Mouse (Mus musculus): ENCODE data around the gene Dctn3. TPM values are rescaled to one million over a fixed set of nuclear protein-coding genes. Genes with fewer than 3 reads are reported as not detected.

The Dctn3 gene
- polyA plus RNA-seq, 1 experiment from 2014 or later, result 317 TPM

Other genes starting within 250 kb of the Dctn3 start
- gene AI464131, start 220.1 kb downstream of the Dctn3 start, polyA plus RNA-seq (2015; fragmentation: Nextera tagmentation; extraction: Ambion mirVana), result 5.7 and 6.5 TPM in 2 replicates
- gene 1110017D15Rik, start 205.8 kb downstream of the Dctn3 start, polyA plus RNA-seq (2015; fragmentation: Nextera tagmentation; extraction: Ambion mirVana), result 6.8 and 8.7 TPM in 2 replicates
- 14.7 and 18.8 TPM in 2 replicates for gene Fam219a, start 153.6 kb downstream of the Dctn3 start, polyA plus RNA-seq (2015; fragmentation: Nextera tagmentation; extraction: Ambion mirVana)
- gene Dnaic1, start 153.4 kb downstream of the Dctn3 start, polyA plus RNA-seq (2015; fragmentation: Nextera tagmentation; extraction: Ambion mirVana), result 0.87 and 1.0 TPM in 2 replicates
- gene Enho, start 82.8 kb downstream of the Dctn3 start, polyA plus RNA-seq (2015; fragmentation: Nextera tagmentation; extraction: Ambion mirVana), result 79.3 and 81.9 TPM in 2 replicates
- gene Cntfr, start 26.1 kb downstream of the Dctn3 start, polyA plus RNA-seq (2015; fragmentation: Nextera tagmentation; extraction: Ambion mirVana), result 28.9 and 29.7 TPM in 2 replicates
- 53.6 and 60.2 TPM in 2 replicates for gene Il11ra1, start 23.2 kb downstream of the Dctn3 start, polyA plus RNA-seq (2015; fragmentation: Nextera tagmentation; extraction: Ambion mirVana)
- 62.6 and 63.4 TPM in 2 replicates for gene Rpp25l, start 9.6 kb downstream of the Dctn3 start, polyA plus RNA-seq (2015; fragmentation: Nextera tagmentation; extraction: Ambion mirVana)
- 1.6 and 2.2 TPM in 2 replicates for gene Arid3c, start 8.0 kb upstream of the Dctn3 start, polyA plus RNA-seq (2015; fragmentation: Nextera tagmentation; extraction: Ambion mirVana)
- 35.4 and 38.0 TPM in 2 replicates for gene Galt, start 32.1 kb upstream of the Dctn3 start, polyA plus RNA-seq (2015; fragmentation: Nextera tagmentation; extraction: Ambion mirVana)
- 75.1 and 75.2 TPM in 2 replicates for gene Sigmar1, start 33.0 kb upstream of the Dctn3 start, polyA plus RNA-seq (2015; fragmentation: Nextera tagmentation; extraction: Ambion mirVana)
- 204 and 212 TPM in 2 replicates for gene Ccl27a, start 51.1 kb upstream of the Dctn3 start, polyA plus RNA-seq (2015; fragmentation: Nextera tagmentation; extraction: Ambion mirVana)
- gene Gm21541, start 180.4 kb upstream of the Dctn3 start, polyA plus RNA-seq (2015; fragmentation: Nextera tagmentation; extraction: Ambion mirVana), result not detected in 2 replicates
- 7.0 and 7.8 TPM in 2 replicates for gene Gm20878, start 218.4 kb upstream of the Dctn3 start, polyA plus RNA-seq (2015; fragmentation: Nextera tagmentation; extraction: Ambion mirVana)
- gene Fam205a4, start 242.9 kb upstream of the Dctn3 start, polyA plus RNA-seq (2015; fragmentation: Nextera tagmentation; extraction: Ambion mirVana), result 0.45 and 0.51 TPM in 2 replicates

Measured in neural tube, embryonic 13.5 days (tissue).